Mouse (Mus musculus): ENCODE results near the gene Lmf1.

Lmf1 gene

GRCm38 (mm10) chr17:25640956-25641355, 62.1 kb downstream of the Lmf1 start:
- no peak for DNase-seq (ENCODE audit: low spot score in 2 of 2)

DNA sequence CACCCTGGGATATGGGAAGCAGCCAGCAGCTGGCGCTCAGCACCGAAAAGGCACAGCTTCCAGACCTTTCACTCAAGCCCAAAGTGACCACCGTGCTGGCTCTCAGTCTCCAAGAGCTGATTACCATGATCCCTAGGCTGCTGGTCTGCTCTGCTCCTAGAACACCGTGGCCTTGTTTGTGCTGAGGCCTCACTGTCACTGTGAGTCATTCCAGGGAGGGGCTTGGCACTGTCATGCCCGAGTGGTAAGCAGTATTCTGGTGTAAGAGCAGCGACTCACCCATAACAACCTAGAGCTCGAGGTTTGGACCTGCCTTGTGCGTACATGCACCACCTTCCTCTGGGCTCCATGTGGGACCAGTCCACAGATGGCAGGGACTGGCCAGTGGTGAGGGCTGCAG, 63.1 kb downstream of the Lmf1 start:
- no peak for DNase-seq (ENCODE audit: low spot score in 2 of 2)

DNA sequence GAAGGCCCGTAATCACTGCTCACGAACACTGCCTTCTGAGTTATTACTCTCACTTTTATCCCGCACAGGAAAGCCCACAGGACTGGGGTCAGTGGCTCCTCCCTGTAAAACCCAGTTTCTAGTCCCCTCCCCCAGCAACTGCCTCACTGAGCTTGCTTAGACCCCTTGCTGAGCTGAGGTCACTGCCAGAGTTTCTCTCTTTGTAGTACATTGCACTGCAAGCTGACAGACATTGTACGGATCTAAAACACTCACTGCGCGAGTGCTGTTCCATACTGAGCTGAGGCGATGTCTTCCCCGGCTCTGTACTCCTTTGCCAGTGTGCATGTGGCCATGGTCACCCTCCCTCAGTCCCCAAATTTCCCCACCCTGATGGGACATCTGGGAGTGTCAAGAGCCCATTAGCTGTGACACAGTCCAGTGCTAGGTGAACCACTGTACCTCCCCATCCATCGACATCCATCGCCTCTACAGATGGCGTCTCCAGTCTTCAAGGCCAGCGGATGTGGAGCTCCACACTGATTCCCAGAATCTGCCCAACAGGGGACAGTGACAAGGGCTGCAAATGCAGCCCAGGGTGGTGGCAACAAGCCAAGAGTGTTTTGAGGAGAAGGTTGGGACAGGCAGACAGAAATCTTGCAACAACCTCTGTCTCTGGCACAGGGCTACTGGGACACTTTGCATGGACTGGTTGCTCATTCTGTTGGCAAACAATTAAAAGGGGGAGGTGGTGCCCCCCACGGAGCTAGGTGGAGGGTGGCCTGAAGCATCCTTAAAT, 64.8 kb downstream of the Lmf1 start:
- no peak for DNase-seq (ENCODE audit: low spot score in 2 of 2)

DNA sequence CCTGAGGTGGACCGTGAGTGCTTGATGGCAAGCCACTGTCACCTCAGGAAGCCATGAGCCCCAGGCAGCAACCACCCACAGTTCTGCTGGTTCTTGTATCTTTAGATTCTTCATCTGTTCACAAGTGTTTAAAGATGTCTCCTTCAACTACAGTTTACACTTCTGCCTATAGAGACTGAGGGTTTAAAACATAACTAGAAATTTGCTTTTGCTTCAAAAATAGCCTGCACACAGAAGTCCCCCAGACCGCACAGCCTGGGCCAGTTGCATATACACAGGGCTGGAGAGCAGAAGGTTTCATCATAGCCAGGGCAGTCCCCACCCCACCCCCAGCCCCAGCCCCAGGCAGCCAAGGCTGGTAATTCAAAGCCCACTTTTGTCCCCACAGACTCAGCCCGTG, 65.9 kb downstream of the Lmf1 start:
- DNase-seq (ENCODE audit: low spot score in 2 of 2): no peak

- no peak for DNase-seq (ENCODE audit: low spot score in 2 of 2)
Measured at GRCm38 (mm10) chr17:25645661-25646060, 66.8 kb downstream of the Lmf1 start.

DNA sequence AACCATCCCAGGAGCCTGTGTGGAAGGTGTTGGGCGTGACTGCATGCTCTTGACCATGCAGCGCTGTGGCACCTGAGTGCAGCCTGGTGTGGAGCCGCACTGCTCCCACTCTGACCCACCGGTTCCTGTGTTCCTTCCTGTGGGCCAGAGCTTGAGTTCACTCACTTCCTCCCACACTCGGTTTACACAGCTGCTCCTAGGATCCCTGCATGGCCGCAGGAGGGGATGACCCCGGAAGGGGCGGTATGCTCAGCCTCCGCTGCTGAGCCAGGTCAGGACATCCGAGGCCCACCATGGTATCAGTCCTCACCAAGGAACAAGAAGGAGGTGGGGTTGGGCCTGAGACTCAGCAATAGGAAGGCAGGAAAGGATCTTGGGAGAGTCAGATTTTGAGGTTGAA, 69.0 kb downstream of the Lmf1 start:
- no peak for DNase-seq (ENCODE audit: low spot score in 2 of 2)

DNA sequence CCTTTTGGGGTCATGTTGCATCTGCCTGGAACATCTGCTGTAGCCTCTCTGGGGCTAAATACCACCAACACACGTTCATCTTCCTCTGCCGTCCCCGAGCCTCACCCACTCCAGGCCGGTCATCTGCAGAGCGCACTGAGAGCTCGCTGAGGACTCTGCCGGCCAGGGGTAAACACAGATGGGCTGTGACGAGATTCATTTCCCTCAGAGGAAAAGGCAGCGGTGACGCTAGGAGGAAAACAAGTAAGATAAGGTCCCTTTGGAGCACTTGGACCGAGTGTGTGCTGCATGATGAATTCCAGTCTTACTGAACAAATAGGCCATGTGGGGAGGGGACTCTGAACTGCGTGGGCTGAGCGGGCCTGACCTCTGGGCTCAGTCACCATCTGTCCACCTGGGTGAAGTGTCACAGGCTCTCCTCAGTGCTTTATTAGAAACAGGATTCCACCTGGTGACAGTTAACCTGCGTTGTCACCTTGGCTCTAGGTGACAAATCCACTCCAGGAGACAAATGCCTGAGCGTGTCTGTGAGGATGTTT, 69.9 kb downstream of the Lmf1 start:
- no peak for DNase-seq (ENCODE audit: low spot score in 2 of 2)

DNA sequence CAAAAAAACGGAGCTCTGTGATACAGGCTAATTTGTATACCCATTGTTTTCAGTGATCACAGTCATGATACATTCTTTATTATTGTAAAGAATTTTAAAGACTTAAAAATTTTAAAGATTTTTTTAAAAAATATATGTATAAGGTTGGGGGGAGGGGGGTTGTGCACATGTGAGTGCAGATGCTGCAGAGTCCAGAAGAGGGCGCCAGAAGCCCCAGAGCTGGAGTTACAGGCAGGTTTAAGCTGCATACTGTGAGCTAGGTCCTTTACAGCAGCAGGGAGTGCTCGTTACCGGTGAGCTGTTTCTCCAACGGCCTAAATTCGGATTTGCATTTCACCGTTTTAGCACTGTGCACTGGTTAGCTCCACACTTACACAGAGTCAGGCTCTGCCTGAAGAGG, 71.8 kb downstream of the Lmf1 start:
- DNase-seq (ENCODE audit: low spot score in 2 of 2): no peak

DNA sequence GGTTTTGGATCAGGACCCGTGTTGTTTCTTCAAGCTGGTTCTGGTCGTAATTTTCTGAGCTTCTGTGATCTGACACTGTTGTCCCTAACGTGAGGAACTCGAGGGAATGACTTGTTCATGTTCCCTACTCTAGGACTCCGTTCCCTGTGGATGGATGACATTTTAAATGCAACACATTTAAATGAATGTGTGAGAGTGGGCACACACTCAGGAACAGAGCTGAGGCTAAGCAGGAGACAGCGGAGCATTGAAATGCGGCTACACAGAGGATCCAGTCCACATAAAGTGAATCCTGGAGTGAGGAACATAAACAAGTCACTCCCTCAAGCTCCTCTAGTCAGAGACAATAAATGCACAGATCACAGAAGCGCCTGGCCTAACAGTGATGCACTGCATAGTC, 73.4 kb downstream of the Lmf1 start:
- DNase-seq (ENCODE audit: low spot score in 2 of 2): peak in 1 of 2 experiments; percentile 63

DNA sequence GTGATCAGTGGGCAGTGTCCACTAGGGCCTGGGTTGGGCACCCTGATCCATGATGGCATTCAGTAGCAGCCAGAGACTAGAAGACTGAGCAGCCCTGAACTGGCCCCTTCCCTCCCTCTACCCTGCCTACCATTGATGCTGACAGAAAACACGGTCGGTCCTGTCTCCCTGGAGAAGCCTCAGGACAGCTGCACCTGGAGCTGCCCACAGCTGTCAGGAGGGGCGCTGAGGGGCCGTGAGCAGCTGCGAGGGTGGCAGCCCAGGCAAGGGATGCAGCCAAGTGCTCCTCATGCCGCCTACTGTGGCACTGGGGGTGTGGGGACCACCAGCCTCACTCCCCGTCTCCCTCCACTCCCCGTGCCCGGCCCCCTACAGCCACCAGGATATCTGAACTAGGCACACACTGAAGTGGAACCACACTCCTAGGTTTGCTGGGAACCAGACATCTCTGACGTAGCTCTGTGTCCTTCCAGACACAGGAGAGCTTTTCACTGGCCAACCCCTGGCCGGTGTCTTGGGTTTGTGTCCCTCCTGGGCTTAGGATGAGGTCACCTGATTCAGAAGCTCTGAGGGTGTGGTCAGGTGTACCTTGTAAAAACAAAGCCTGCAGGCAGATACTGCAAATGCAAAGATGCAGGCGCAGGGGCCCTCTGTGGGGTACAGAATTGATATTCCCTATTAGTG, 77.4 kb downstream of the Lmf1 start:
- no peak for DNase-seq (ENCODE audit: low spot score in 2 of 2)

- no peak for DNase-seq (ENCODE audit: low spot score in 2 of 2)
Measured at GRCm38 (mm10) chr17:25656826-25657189, 77.9 kb downstream of the Lmf1 start.

GRCm38 (mm10) chr17:25663213-25663835, 84.4 kb downstream of the Lmf1 start:
- DNase-seq (ENCODE audit: low spot score in 2 of 2): no peak

- peak in 1 of 2 experiments; percentile 42 for DNase-seq (ENCODE audit: low spot score in 2 of 2)
Measured at GRCm38 (mm10) chr17:25665485-25665884, 86.6 kb downstream of the Lmf1 start.

DNA sequence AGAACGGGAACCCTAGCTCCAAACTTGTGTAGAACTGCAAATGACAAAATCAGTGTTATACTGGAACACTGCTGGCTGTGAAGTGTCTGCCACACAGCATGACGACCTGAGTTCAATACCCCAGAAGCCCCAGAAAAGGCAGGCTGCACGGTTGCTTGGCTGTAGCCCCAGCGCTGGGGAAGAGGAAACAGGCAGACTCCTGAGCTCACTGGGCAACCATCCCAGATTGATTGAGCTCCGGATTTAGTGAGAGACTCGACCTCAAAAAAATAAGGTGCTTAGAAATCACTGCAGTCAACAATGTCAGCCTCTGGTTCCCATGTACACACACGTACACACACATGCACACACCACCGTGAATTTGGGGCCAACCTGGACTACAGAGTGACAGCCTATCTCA, 87.0 kb downstream of the Lmf1 start:
- no peak for DNase-seq (ENCODE audit: low spot score in 2 of 2)

DNA sequence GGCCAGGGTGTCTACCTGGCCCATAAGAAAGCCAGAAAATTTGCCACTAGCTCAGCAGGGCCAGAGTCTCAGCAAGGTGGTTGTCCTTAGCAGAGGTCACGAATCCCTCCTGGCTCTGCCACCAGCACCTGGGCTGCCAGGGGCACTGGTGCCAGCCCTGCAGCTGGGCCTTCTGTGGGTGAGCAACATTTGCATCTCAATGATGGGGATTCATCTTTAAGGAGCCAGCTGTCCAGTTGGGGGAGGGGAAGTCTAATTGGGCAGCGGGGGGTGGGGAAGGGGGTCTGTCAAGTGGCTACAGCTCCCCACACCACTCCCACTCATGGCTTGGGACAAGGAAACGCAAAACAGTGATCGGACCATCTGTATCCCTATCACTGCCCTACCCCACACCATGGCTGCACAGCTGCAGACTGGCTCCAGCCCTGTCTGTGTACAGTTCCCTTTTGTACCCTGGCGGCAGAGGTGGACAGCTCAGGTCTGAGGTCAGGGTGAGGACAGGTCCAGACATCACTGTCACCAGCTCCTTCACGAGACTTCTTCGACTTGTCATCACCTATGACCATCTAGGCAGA, 89.7 kb downstream of the Lmf1 start:
- no peak for DNase-seq (ENCODE audit: low spot score in 2 of 2)

DNA sequence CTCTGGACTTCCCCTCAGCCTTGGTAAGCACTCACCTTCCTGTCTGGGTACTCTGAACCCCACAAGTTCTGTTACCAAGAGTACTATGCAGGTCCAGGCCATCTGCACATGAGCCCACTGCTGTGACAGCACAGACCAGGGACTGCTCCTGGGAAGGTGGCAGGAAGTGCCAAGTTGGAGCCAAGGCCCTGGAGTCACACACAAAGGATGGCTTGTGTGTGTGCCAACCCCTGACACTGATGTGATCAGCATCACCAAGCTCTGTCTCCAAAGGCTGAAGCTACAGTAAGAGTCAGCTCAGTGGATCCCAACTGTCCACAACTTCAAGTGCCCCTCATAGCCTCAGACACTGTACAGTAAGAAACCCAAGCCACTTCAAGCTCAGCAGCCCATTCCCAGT, 94.1 kb downstream of the Lmf1 start:
- DNase-seq (ENCODE audit: low spot score in 2 of 2): no peak

DNA sequence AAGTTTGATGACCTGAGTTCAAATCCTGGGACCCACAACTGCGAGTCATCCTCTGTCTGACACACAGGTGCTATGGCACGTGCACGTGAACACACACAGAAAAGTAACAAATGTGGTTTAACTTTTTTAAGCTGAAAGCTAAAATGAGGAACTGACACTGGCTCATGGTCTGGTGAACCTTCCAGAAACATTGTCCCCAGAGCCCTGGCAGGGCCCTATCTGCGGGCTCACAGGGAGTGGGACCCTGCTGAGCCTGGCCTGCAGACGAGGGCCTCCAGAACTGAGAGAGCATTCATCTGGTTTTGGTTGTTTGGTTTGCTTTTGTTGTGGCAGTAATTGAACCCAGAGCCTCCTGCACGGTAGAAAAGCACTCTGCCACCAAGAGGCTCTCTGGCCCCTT, 99.1 kb downstream of the Lmf1 start:
- no peak for DNase-seq (ENCODE audit: low spot score in 2 of 2)

DNA sequence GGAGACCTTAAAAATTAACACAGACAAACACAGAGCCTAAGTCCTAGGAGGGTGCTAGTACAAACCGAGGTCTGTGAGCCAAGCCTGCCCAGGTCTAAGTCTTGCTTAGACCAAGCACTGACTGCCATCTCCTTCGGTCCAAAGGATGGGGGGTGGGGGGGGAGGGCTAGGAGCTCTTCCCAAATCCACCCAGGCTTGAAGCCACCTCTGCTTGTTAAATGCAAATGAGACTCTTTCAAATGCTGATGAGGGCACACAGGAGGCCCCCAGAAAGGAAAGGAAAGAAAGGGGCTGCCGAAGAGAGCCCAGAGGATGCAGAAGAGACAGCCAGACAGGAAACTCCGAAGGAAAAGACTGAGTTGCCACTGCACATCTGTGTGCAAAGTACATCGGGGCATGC, 100.9 kb downstream of the Lmf1 start:
- no peak for DNase-seq (ENCODE audit: low spot score in 2 of 2)

- no peak for DNase-seq (ENCODE audit: low spot score in 2 of 2)
Measured at GRCm38 (mm10) chr17:25681636-25682035, 102.8 kb downstream of the Lmf1 start.

DNA sequence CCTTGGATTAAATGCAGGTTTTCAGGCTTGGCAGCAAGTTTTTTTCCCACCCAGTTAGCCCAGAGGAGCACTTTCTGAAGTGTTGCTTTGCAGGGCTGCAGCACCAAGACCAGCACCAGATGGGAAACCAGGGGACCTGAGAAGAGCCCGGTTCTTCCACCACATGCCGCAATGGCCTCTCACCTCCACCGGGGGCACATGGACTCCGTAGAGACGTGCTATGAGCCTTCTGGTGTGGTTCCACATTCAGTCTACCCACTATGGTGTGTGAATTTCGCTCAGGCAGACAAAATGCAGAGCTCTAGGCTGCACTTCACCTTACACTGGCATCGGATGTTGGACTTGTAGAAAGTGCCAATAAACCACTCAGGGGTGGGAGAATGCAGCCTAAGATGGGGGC, 107.4 kb downstream of the Lmf1 start:
- DNase-seq (ENCODE audit: low spot score in 2 of 2): no peak

DNA sequence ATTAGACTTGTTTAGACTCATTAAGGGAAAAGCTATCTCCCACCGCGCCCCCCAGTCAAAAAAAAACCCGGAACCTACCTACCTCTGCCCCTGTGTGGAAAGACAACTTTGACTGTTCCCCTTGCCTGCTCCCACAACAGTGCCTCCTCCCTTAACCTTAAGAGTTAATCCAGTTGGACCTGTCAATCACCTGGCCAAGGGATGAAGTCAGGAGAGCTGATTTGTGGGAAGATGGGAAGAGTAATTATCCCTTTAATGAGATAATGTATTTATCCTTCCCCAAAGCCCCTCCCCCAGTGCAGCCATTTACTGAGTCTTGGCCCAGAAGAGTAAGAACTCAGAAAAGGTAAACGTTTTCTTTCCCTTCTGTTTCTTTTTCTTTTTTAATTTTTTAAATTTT, 110.0 kb downstream of the Lmf1 start:
- DNase-seq (ENCODE audit: low spot score in 2 of 2): no peak

DNA sequence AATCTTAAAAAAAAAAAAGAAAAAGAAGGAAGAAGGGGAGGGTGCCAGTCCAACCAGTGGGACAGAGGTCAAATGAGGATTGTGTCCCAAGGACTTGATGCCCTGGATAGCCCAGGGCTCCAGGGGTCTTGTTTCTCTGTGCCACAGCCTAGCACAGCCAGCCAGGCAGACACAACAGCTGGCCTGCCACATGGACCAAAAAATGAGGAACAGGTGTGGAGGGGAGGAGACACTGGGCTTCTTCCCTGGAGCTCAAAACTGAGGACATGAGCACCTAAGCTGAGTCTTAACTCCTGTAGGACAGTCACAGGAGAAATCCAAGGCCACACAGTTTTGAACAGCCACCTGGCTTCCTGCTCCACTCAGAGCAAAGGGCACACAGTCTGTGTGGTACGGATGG, 117.4 kb downstream of the Lmf1 start:
- no peak for DNase-seq (ENCODE audit: low spot score in 2 of 2)

- DNase-seq (ENCODE audit: low spot score in 2 of 2): peak in 1 of 2 experiments; percentile 87
Measured at GRCm38 (mm10) chr17:25698446-25698845, 119.6 kb downstream of the Lmf1 start.
